Mouse (Mus musculus) thymus, adult 2 months (tissue): ENCODE results near the gene Gng2.

ENCODE experiments used
- CTCF ChIP-seq: fragments of 200-500 bp; IDR thresholded peaks from 2 replicates; pipeline ENCODE4 v1.5.1; 2012; ENCODE audit warnings: mild to moderate bottlenecking, control low read depth, low read length, moderate library complexity, borderline replicate concordance; ENCODE audit not compliant: control insufficient read depth, poor library complexity, insufficient read depth; ENCODE audit errors: extremely low read depth
- POLR2A ChIP-seq: fragments of 200-500 bp; IDR thresholded peaks from 2 replicates; pipeline ENCODE4 v1.6.1; 2012; ENCODE audit warnings: mild to moderate bottlenecking, low read length, control low read depth, moderate library complexity; ENCODE audit not compliant: control insufficient read depth, poor library complexity, insufficient read depth; ENCODE audit errors: extremely low read depth

DNA sequence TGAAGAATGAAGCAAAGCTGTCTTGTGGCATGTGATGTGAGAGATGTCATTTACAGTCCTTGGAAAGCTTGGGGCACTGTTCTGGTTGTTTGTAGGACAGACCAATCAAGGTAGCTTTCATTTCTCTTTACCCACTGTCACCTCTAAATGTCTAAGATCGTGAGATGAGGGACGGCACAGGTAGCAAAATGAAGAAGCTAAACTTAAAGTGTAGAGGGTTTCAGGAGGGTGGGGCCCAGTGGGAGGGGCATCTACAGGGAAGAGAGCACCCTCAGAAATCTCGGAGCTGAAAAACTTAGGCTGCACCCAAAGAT is 16.1 kb upstream of the Gng2 start:
- no peak for TF ChIP-seq POLR2A
- no peak for TF ChIP-seq CTCF
